Mouse (Mus musculus) ovary, postnatal 10 days (tissue): ENCODE data around the gene Zfp422.

Experiments
- DNase-seq: peaks from one replicate; pipeline ENCODE4 v3.0.0; 2022; ENCODE audit warnings: low spot score

The Zfp422 gene

DNA sequence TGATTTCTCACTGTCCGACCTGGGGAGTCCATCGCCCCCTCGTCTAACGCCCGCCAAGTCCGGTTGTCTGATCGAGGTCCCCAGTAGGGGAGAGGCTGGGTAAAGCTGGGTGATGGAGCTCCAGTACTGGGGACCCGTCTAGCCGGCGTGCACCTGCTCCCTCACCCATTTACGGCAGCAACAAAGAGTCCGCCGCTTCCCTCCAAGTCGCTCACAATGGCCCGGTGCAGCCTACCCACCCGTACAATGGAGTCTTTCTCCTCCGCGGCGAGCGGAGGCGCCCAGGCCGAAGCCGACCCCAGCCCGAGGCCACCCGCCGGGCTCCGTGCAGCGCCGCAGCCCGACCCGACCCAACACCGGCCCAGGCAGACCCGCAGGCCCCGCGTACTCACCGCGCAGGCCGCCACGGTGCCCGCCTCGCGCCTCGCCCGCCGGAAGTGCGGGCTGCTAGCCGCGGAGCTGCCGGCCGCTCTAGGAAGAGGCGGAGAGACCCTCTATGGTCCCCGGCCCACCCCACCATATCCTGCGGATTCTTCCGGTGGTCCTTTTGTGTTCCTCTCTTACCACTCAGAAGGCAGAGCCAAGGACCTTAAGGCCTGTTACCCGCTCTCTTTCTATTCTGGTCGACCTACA, at the start of gene Zfp422:
Zfp422 (minus strand) TSS at position 461 of the 633 bp plus-strand sequence.
- peak; percentile 55 for DNase-seq

DNA sequence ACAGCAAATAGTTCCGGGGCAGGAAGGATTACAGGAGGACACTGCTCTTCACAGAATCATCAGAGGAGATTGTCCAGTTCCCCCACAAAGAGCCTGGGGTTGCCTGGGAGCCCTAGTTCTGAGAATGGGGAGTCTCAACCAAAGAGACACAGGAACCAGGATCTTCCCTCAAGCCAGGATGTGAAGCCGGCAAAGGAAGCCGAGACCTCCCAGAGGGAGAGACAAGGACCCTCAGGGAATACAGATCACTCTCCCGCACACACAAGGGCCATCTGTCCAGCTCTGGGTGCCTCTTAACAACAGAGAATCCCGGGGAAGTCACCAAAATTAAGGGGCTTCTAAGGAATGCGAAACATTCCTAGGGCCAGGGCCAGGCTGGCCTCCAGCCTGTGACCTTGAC, 48.5 kb upstream of the Zfp422 start:
- DNase-seq = no peak

DNA sequence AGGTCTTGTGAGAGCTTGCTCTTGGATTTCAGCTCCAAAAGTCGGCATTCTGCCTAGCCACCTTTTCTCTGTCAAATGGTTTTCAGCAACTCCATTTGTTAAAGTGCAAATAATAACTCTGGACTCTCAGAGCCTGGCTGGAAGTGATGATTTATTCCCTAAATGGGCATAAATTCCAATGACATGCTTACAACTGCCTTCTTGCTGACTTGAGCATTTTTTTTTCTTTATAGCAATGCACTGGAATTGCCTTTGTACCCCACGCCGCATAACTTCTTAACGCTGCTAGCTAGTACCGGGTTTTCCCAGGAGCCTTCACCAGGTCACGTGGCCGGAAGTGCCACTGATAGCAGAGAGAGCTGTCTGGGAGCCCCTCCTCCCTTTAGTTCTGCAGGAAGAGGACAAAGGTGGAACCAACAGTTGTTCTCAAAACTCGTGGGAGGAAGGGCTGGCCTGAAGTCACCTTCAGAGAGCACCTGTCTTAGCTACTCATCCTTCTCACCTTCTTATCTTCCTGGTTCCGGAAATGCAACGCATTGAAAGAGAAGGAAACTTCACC, 47.6 kb upstream of the Zfp422 start:
- DNase-seq = no peak

DNA sequence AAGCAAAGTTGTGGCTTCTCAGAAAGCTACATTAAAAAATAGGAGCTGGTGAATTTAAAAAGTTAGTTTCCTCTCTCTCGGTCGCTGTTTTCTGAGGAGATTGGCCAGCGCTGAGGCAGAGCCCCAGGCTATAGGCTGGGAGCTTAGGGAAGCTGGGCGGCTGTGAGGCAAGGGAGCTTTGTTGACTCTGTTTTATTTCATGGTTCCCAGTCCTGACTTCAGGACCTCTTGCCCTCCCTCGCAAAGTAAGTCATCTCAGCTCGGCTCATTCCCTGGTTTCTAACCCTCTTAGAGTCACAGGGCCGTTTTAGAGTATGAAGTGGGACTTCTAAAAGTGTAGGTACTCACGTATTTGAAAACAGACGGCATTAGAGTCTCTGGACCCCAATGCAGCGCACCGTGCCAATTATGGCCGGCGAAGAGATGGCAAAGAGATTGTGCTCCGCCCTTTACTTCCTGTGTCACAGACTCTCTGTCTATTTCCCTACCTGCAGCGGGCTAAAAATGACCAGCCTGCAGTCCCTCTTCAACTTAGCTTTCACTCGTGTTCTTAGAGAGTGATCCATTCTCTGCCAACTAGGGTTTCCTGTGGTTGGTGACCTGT, 45.6 kb upstream of the Zfp422 start:
- no peak for DNase-seq

DNA sequence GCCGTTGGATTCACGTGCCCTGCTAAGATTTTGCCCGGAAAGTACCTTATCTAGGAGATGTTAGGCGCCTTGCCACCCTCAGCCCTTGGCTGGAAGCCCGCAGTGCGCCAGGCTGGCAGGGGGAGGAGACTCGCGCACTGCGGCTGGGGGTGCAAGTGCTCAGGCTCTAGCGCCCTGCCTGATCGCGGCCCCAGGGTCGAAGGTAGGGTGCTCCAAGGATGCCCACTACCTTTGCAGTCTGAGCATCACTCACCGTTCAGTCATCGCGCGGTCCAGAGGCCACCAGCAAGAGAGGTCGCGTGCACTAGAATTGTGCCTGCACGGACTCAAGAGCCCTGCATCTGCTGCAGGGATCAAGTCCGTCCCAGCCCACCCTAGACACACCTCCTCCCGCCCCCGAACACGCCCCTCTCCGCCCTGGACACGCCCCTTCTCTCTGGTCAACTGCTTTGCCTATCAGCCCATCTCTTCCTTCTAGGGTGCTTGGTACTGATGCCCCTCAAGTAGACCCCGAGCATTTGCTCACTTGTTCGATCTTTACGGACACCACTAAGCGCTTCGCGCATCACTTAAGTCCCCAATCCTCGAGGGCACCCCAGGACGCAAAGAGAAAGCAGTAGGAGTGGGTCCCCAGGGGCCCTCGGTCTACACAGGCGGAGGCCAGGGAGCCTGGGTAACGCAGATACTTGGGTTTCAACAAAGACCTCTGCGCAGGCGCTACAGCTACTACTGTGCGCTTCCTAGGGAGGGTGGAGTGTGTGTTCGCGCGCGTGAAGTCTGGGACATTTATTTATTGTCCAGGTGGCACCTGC, 44.9 kb upstream of the Zfp422 start, which contains the start of gene Rassf4:
Rassf4 (minus strand) TSS at position 482 of the 812 bp plus-strand sequence.
- DNase-seq = peak; percentile 66

DNA sequence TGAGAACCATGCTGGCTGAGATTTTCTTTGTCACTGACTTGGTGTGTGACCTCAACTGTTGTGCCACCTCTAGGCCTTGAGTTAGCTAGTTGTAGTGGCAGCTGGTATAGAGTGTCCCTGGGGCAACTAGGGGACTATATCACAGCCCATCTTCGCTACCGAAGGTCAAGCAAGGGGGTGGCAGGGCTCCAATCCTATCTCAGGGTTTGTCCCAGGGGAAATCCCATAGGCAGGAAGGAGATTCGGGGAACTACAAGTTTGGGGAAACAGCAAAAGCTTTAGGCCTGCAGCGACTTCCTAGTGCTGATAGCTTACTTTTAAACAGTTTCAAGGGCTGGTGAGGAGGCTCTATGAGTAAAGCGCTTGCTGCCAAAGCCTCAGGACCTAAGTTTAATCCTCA, 43.5 kb upstream of the Zfp422 start:
- DNase-seq = no peak

DNA sequence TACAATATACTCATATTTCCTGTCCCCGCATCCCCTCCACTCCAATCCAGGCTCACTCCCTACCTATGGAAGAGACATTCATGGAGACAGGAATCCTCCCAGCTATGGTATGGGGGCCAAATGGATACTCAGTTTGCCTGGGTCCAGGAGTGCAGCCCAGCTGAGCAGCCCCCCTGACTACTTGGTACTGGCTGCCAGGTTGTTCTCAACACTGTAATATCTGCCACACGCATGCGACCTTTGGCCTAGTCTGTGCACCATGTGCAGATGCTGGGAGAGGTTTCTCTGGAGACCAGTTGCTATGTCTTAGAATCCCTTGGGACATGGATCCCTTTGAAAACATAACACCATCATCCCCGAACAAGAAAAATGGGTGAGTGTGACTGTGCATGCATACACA, 43.0 kb upstream of the Zfp422 start:
- no peak for DNase-seq

DNA sequence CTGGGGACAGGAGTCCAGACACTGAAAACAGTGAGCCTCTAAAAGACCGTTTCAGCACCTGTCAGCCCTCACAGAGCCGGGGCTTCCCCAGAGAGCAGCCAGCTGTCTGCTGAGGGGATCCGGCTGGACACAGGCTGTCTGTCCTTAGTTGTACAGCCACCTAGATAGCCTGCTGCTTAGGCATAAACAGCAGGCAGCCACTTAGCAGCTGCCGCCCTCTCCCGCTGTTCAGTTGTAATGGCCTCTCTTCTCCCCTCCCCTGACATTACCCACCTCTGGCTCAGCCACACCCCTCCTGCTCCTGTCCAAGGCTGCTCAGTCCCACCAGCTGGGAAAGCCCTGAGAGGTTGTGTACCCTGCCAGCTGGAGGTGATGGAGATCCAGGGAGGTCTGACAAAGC, 42.2 kb upstream of the Zfp422 start:
- DNase-seq = no peak

DNA sequence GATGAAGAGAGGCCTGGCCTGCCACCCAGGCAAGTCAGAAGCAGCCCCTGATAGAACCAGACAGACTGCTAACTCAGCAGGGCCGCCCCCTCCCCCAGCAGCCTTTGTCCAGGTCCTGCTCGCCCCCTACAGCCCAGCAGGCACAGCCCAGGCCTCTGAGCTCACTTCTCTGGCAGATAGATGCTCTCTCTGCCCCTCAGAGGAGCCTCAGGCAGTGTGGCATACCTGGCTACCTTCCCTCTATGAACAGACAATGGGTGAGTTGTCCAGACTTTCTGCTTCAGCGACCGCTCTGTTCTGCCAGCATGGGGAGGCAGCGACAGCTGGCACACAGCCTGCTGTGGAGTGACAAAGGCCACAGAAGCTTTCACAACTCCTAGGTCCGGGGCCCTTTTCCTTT, 41.3 kb upstream of the Zfp422 start:
- no peak for DNase-seq

DNA sequence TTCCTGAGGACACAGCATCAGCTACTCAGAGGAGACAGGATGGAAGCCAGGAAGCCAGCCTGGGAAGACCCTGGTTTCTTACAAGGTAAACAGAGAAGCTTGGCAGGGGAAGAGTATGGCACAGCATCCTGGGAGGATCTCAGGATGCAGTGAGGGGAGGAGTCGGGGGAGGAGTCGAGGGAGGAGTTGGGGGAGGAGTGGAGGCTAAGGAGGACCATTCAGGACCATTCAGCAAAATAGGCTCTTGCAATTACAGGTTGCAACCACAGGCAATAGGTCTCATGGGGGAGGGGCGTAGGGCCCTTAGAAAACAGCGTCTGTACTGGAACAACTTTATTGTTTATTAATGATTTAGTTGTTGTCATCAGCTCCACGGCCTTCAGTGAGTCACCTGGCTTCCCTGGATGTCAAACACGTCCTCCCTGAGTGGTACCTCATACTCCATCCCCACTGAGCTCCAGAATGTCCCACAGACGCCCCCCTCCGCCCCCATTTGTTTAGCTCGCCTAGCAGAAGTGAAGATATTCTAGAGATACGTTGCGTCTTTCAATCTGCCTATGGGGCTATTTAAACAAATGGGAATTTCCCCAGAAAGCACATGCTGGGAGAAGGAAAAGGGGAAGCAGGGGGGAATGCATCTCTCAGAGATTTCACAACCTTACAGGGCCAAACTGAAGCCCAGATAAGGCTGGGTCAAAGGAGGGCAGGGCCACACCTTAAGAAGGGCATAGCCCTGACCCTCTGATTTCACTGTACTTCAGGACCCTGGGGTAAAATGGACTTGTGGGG, 40.1 kb upstream of the Zfp422 start:
- DNase-seq = no peak

DNA sequence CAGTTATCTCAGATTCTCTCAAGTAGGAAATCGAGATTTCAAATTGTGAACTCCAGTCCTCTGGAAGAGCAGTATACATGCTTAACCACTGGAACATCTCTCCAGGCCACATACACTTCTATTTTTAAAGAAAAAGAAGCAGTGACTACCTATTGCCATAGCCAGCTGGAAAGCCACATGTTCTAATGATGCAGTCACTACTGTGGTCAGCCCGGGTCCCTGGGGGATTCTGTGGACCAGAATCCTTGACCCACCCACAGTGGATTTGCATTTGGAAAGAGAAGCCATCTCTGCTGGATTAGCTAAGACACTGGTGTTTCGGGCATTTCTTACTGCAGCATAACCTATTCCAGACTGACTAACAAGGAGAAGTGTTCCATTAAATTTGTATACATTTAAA, 38.6 kb upstream of the Zfp422 start:
- DNase-seq = no peak

DNA sequence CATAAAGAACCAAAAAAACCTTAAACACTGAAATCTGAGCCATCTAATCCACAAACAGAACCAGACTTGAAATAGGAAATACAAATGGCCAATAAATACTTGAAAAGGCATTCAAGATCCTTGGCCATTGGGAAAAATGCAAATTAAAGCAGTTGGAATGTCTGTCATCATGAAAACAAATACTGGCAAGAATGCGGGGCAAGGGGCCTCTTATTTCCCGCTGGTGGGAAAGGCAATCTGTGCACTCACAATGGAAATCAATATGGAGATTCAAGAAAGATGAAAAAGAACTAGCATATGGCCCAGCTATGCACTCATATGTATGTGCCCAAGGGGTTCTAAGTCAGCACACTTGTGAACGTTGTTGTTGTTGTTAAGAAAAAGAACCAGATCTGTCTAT, 38.1 kb upstream of the Zfp422 start:
- DNase-seq = no peak

DNA sequence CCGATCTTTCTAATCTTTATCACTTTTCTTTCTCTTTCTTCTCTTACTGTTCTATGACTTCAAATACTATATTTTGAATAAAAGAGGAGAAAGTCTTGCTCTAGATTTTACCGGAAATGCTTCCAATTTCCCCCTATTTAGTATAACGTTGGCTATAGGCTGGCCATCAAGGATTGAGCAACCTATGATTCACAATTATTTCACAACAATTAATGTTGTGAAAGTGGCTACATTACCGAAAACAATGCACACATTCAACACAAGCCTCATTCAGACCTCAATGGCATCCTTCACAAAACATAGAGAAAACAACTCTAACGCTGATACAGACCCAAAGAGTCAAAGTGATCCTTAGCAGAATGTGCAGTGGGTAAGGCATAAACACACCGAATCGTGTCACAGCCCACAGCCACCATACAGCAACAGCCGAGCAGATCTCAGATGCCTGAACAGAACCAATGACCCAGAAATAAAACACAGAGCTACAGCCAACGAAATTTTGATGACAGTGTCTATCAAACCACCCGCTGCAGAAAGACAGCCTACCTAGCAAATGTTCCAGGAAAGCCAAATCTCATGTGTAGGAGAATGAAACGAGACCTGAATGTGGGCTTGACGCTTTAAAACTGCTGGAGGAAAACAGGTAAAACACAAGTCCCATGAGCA, 37.4 kb upstream of the Zfp422 start:
- DNase-seq = no peak

DNA sequence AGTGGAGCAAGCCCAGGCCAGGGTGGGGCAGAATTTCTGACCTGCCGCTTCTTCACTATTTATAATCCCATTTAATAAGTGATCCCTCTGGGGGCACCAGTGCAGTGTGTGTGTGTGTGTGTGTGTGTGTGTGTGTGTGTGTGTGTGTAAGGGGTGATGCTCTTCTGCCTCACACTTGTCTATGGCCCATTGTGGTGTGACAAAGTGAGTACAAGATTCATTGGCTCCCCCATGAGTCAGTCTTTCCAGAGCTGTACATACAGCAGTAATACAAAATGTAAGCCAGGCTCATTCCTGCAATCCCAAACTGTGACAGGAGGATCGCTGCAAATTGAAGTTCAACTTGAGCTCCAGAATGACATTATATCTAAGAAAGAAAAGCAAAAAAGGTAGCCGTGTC, 36.0 kb upstream of the Zfp422 start:
- no peak for DNase-seq

DNA sequence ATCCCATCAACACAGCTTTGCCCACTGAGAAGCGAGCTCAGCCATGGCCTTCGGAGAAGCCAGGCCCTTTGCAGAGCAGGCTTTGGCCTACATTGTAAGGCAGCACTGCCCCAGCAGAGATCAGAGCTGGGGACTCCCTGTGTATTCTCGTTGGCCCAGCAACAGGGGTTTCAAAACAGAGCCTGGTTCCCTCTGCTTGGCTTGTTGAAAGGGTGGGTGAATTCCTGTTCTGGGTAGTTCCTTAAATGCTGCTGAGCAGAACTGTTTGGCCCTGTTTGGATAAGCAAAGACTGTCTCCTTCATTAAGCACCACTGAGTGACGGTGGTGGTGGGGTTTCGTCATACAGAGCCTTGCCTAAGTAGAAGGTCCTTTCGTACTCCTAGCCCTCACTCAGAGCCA, 35.2 kb upstream of the Zfp422 start:
- no peak for DNase-seq

DNA sequence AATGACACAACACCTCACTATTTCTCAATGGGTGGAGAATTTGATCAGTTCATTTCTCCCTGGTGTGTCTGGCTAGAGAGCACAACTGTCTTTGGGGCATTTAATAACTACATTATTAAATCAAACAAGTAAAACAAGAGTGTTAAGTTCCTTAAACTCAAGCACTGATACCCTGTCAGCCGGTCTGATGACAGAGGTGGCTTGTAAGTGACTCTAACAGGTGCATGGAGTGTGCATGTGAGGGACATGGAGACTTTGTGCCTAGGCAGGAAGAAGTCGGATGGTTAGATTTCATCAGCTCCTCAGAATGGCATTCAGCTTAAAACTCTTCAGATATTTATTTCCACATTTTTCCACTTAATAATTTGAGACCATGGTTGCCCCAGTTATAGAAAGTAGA, 34.6 kb upstream of the Zfp422 start:
- no peak for DNase-seq

DNA sequence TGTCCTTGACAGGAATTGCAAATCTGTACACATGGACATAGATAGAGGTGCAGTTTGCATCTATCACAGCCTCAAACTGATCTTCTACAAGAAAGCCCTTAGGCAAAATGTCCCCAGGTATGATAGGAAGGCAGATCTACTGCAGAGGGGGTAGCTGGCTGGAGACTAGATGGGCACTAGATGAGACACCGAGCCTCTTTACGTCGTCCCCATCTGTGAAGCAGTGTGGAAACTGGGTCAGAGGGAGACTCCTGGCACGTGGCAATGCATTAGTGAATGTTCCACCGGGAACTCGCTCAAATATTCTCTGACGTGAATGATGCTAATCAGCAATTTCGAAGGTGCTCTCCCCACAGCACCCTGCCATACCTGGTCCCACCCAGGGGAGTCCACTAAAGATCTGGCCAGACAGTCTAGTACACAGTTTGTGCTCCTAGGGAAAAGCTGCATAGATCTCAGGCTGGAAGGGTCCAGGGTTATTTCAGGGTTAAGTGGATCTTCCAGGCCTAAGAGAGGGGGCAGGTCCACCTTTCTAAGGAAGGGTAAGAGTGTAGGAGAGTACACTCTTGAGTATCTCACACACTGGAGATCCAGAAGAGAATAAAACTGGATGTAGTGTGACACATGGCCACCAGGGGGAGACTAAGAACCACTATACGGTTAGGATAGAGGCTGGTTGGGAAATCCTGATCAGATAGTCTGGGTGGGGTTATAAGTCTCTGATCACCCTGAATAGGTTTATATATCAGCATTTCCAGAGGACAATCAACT, 25.1 kb upstream of the Zfp422 start:
- no peak for DNase-seq

DNA sequence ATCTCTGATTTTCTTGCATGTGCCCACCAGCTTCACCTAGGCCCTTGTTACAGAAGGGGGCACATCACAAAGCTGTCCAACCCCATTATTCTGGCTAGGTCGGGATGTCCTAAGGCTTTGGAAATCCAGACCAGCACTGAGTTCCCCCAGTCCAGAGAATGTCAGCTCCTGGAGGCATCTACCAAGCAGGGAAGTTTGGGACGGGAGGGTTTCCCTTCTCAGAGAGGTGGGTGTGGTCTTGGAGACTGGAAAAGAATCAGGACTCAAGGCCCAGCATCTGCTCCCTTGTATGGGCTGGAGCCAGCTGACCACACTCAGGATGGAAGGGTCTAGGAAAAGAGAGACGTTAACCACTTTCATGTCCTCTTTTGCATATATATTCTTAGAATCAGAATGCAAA, 24.4 kb upstream of the Zfp422 start:
- DNase-seq = no peak

DNA sequence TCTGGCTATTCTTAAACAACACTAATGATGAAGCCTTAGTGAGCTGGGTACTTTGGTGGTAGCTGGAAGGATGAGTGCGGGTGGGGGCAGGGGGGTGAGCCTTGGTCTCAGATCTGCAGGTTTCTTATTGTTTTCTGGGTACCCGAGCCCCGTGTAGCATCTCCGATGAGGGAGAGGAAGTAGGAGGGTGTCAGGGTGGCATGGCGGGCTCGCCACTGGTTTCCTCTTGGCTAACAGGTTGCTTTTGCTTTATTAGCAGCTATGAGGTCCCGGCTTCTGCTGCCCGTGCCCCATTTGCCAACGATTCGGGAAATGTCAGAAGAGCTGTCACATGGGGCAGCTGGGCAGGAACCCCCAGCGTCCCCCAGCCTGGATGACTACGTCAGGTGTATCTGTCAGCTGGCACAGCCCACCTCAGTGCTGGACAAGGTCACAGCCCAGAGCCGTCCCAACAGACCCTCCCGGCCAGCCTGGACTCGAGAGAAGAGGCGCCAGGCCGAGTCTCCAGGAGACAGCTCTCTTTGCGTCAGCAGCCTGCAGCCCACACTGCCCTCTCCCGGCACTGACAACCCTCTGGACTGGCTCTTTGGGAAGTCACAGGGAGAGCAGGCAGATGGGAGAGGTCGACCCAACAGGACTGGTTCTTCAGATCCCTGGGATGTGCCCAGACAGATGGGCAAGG, 22.8 kb upstream of the Zfp422 start:
- no peak for DNase-seq

DNA sequence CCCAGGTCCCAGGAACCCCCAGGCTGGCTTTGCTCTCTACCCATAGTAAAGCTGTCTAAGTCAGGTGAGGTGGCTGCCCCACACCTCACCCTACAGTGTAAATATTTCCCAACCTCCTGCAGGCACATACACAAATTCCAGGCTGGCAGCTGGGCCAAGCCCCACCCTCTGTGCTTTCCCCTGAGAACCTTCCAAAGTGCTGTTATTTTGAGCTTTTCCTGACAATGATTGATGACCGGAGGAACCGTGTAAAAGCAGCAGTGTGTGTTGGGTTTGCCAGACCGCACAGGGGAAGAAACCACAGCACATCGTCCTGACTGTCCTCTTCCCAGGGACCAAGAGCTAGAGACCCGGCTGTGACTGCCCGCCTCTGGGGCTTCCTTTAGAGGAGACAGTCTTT, 21.6 kb upstream of the Zfp422 start, which contains the start of gene Depp1:
Depp1 (plus strand) TSS at position 204 of the 400 bp plus-strand sequence.
- no peak for DNase-seq
